Mouse (Mus musculus) cortical plate, adult 2 months (tissue): ENCODE measurements around the gene Enox1.

Source experiments
- CTCF ChIP-seq: fragments of 200-500 bp; IDR thresholded peaks from 2 replicates; pipeline ENCODE4 v1.5.1; 2011; ENCODE audit warnings: mild to moderate bottlenecking, control low read depth, low read length; ENCODE audit not compliant: insufficient read depth; ENCODE audit errors: extremely low read depth
- POLR2A ChIP-seq: fragments of 200-500 bp; IDR thresholded peaks from 2 replicates; pipeline ENCODE4 v1.6.1; 2011; ENCODE audit warnings: mild to moderate bottlenecking, low read length, control low read depth; ENCODE audit not compliant: insufficient read depth; ENCODE audit errors: extremely low read depth

DNA sequence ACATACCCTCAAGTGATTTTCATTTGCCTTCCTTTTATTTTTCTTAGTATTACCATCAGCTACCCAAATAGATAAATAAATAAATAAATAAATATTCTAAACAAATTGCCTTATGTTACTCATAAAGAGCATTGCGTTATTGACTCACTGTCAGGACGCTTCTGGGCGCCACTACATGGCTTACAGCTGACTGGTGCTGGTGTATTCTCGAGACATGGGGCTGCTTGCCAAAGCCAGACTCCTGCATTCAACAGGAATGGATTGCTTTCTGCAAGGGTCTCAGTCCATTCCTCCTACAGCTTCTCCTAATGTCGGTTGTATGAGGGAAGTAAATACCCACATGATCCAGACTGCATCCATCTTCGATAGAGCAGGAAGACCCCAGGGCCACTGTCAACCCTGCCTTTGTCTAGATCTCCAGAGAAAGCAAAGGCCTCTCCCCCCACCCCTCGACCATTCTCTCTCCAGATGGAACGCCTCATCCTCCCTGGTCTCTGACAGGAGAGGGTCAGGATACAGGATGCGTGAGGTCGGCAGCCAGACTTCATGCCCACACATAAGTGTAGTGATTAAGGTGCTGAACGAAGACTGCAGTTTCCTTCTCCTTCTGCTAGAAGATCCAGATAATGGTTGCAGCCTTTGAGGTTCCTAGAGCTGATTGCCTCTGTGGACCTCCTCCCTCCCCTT is 318.7 kb downstream of the Enox1 start:
- no peak for TF ChIP-seq CTCF
- TF ChIP-seq POLR2A: no peak
